Mouse (Mus musculus): ENCODE measurements around the gene Pip4k2a.

- TF ChIP-seq CTCF (conservative IDR thresholded peaks at IDR 0.05; ENCODE audit: insufficient read depth, insufficient read length, low read depth, low read length) (no peak), POLR2A (IDR thresholded peaks at IDR 0.05; ENCODE audit: low read depth, low read length) (no peak)
Measured at GRCm38 (mm10) chr2:18839532-18839931, 158.4 kb downstream of the Pip4k2a start.
